Mouse (Mus musculus) layer of hippocampus, adult 11-12 months (tissue): ENCODE measurements around the gene Chst14.
A peak's percentile ranks its signal among the peaks of the same experiment; 100 is the strongest.

Experiments
- DNase-seq: peaks from one replicate; pipeline ENCODE4 v3.0.0; 2022; ENCODE audit warnings: low spot score

The Chst14 gene

DNA sequence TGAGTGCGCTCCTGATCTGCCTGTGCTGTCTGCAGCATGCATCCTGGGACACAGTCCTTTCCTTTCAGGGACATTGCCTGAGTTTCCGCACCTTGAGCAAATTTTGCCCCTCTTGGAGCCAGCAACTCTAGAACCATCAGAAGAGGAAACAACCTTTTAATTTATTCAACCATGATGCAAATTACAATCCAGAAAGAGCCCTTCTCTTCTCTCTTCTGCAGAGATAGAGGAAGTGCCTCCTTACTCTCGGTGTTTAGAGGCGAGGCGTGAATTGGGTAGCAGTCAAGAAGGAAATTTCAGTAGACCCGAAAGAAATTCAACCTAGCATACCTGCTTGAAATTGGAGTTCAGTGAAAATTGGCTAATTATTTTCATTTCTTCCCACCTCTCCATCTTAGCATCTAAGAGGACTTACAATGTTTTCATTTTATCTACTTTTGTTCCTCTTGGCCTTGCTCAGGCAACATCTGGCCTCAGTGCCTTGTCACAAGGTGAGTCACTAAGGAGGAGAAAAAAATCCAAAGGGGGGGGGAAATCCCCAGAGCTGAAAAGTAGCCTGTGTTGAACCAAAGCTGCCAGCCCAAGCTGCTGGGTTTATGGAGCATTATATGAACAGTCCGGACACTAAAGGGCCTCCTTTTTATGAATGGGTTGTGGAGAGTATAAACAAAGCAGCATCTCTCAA lies 20.7 kb upstream of the Chst14 start:
- no peak for DNase-seq

GRCm38 (mm10) chr2:118906118-118906492 lies 20.2 kb upstream of the Chst14 start:
- no peak for DNase-seq

DNA sequence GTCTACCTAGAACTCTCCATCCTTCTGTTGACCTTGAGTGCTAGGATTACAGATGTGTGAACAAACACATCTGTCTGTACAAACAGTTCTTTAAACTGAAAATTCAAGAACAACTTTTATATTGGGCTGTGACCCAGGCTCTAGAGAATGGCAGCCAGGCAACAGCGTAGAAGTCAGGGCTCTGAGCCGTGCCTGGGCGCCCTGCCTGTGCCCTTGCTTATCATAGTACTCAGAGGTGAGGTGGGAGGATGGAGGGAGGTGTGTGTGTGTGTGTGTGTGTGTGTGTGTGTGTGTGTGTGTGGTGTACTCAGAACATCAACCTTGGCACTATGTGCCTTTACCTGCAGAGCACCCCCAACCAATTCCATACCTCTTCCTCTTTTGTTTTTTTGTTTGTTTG lies 18.5 kb upstream of the Chst14 start:
- no peak for DNase-seq

GRCm38 (mm10) chr2:118909151-118909550 lies 17.1 kb upstream of the Chst14 start:
- no peak for DNase-seq

- DNase-seq: no peak
Observed at GRCm38 (mm10) chr2:118910605-118911278, 15.6 kb upstream of the Chst14 start.

- DNase-seq: no peak
Observed at GRCm38 (mm10) chr2:118912706-118913105, 13.6 kb upstream of the Chst14 start.

DNA sequence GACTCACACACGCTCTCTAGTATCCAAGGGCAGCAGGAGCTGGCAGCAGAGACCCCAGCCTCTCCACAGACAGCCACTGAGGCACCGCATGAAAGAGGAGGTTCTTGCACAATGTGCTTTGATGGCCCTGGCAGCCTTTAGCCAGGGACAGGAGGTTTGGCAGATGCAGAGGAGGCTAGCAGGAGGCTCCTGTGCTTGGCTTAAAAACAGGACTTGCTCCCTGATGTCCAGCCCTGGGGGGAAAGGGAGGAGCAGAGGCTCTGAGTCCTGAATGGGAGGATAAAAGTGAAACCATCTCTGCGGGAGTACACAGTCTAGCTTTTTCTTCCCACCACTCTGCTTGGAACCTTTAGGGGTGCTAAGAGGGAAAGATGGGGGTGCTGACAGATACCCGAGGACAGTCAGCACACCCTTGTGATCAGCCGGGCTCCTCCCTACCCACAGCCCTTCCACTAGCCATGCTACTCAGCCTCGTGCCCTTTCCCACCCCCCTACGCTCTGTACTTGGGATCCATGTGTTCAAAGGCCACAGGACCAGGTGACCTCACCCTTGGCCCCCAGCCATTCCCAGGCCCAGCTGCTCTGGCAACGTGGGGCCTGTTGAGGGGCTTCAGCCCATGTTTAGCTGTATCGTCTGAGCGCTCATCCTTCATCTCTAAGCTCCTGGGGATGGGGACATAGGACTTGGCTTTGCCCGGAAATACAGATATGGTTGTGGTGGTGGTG lies 12.6 kb upstream of the Chst14 start:
- no peak for DNase-seq

DNA sequence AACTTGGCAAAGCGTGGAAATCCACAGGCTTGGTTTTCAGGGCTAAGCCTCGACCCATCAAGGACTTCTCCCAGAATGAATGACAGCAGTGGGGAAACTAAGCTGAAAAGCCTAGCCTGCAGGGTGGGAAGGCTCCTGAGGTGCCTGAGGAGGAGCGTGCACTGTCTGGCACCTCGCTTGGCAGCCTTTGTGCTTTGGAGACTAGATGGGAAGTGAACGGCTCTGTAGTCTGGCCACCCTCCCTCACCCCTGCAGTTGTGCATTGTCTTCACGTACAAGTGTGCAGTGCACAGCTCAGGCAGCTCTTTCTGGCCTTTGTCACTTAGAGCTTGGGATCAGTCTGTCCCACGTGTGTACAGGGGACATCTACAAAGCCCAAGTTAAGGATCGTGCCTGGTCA lies 11.6 kb upstream of the Chst14 start:
- DNase-seq: no peak

DNA sequence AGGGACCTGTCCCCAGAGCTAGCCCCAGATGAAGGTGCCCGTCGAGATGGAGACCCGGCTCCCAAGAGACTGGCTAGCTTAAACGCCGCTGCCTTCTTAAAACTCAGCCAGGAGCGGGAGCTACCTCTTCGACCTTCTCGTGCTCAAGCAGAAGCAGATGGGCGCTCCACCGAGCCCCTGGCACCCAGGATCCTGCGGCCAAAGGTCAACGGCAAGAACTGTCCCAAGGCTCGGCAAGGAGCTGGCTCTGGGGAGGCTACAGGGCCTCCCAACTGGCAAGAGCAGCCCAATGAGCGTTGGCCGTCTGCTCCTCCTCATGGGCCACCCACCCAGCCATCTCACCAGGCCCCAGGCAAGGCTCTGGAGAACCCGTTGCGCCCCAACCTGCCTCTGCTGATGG lies 9.9 kb upstream of the Chst14 start:
- DNase-seq: no peak

- DNase-seq: no peak
Observed at GRCm38 (mm10) chr2:118918543-118918942, 7.8 kb upstream of the Chst14 start.

- DNase-seq: no peak
Observed at GRCm38 (mm10) chr2:118920428-118920827, 5.9 kb upstream of the Chst14 start.

DNA sequence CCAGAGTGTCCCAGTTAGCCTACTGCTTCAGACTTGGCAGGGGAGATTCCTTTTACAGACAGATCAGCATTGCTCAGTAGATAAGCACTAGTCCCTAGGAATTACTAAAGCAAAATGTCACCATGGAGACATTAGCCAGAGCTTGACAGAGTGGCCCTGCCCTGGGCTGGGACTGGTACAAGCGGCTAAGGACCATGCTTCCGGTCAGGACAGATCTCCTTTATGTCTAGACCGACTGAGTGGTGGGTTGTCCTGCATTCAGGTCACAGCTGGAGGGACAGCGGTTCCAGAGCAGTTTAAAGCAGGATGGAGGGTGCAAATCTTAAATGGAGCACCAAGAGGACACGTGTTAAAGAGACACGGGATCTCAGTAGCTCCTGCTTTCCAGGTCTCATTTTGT lies 344 bp upstream of the Chst14 start:
- DNase-seq: no peak

GRCm38 (mm10) chr2:118926998-118927739 lies 873 bp downstream of the Chst14 start:
- DNase-seq: no peak

DNA sequence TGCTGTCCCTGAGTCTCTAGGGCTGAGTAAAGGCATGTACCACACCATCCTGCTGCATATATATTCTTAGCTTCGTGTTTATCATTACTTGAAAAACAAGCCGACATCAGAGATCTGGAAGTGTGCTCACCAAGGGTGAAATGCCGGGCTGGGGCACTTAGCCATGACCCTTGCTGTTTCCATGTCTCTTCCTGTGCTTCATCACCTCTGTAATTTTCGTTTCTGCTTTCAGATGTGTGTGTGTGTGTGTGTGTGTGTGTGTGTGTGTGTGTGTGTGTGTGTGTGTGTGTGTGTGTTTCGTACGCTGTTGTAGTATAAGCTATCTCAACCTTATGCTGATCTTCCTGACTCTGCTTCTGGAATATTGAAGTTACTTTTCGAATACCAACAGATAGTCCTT lies 15.0 kb downstream of the Chst14 start:
- DNase-seq: no peak

- no peak for DNase-seq
Observed at GRCm38 (mm10) chr2:118943232-118943631, 16.9 kb downstream of the Chst14 start.

DNA sequence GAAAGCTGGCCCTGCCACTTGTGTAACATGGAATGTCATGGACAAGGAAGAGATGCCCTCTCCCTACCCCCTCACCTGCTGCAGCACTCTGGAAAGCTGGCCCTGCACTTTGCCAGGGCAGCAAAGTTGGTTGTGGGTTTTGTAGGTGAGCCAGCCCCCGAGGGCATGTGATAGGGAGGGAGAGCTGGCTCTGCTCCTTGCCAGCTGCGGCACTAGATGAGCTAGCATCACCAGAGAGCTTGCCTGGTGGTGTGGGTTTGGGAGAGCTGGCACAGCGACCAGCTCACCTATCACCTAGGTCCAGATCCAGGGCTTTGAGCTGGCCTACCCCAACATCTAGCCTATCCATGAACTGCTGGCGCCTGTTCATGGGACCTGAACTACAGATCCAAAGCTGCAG lies 22.5 kb downstream of the Chst14 start:
- DNase-seq: no peak

GRCm38 (mm10) chr2:118949699-118950098 lies 23.4 kb downstream of the Chst14 start:
- no peak for DNase-seq

GRCm38 (mm10) chr2:118956497-118956896 lies 30.2 kb downstream of the Chst14 start:
- no peak for DNase-seq

DNA sequence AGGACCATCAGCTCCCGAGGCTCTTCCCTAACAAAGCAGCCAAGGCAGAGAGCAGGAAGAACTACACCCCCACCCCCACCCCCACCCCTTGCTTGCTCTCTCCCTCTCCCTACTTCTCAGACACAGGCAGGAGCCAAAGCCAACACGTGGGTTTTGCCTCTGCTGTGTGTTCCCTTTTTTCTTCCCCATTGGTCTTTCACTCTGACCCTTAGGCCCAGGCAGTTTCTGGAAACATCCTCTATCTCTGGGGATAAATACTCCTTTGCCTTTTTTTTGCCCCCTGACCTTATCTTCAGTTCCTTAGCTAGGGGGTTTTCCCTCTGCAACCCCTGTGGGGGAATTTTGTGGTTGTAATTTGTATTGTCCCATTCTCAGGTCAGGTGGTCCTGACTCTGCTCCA lies 33.3 kb downstream of the Chst14 start:
- DNase-seq: no peak

GRCm38 (mm10) chr2:118960413-118960812 lies 34.1 kb downstream of the Chst14 start:
- DNase-seq: no peak

- peak; percentile 24 for DNase-seq
Observed at GRCm38 (mm10) chr2:118961546-118961945, 35.2 kb downstream of the Chst14 start.

GRCm38 (mm10) chr2:118963007-118963675 lies 36.8 kb downstream of the Chst14 start:
- DNase-seq: no peak
